Mouse (Mus musculus): ENCODE results near the gene Micu1. TPM values are rescaled to one million over a fixed set of nuclear protein-coding genes. Genes with fewer than 3 reads are reported as not detected.

The Micu1 gene
- polyA plus RNA-seq, 1 experiment from 2014 or later = 58.0 TPM

DNA sequence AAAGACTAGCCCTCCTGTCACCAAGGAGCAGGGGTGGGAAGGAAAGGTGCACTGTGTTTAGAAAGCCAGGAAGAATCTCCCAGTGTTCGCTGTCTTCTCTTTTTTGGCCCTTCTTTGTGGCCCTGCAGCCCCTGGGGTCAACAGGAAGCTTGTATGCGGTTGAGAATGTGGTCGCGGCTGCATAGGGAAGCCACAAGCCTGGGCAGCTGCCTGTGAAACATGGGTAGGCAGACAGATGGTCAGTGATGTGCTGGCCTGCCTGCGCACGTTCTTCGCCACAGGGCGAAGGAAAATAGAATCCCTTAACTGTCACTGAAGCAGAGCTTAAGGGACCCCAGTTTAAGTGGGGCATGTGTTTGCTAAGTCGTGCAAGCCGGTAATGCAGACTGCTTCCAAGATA, 120.6 kb downstream of the Micu1 start:
- peaks cover 9% of the 10 kb centered on the region for H3K36me3 ChIP-seq (replicated peaks)
- 81% methylated on average over 10 of the region's 10 CpGs for WGBS
- H3K27ac ChIP-seq = no peak overlapping the region
- peaks cover 4% of the 10 kb centered on the region; the same call in 1 of the 2 replicates for H3K9me3 ChIP-seq
- no peak overlapping the region for H3K4me3 ChIP-seq
- DNase-seq (ENCODE audit: extremely low spot score, low spot score) = no peak
- H3K27me3 ChIP-seq (ENCODE audit: poor library complexity, severe bottlenecking) = no peaks in the 10 kb centered on the region
- peaks cover 15% of the 10 kb centered on the region for H3K4me1 ChIP-seq

DNA sequence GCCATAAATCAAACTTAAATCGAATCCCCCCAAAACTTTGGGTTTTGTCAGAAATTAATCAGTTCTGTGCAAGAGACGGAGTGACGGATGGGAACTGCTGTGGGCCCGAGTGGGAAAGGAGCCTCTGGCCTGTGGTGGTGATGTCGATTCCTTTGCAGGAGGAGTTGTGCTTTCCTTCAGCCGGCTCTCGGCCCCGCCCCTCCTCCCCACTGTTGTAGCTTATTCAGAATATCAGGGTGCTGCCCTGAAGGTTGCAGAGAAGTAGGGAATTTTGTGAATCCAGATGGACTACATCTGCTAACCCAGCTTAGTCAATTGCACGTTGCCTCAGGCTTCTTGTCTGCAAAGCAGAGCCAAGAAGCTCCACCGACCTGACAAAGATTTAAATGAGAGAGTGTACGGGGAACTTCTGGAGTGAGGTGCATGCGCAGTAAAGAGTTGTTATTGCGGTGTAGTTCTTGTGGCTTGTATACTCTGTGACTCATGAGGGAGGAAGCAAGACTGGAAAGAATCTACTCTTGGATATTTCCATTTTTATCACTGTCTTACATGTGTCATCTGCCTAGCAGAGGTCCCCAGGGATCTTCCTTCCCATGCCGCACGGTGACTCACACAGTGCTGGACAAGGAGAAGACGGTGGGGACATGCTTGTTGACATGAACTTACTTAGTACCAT, 123.0 kb downstream of the Micu1 start:
- H3K27me3 ChIP-seq (ENCODE audit: poor library complexity, severe bottlenecking) = no peaks in the 10 kb centered on the region
- H3K27ac ChIP-seq = no peak overlapping the region
- peaks cover 15% of the 10 kb centered on the region for H3K4me1 ChIP-seq
- H3K36me3 ChIP-seq (replicated peaks) = peaks cover 31% of the 10 kb centered on the region
- H3K4me3 ChIP-seq = no peak overlapping the region
- H3K9me3 ChIP-seq = peaks cover 6% of the 10 kb centered on the region; the same call in 1 of the 2 replicates
- WGBS = 86% methylated on average over 16 of the region's 16 CpGs
- no peak for DNase-seq (ENCODE audit: extremely low spot score, low spot score)

DNA sequence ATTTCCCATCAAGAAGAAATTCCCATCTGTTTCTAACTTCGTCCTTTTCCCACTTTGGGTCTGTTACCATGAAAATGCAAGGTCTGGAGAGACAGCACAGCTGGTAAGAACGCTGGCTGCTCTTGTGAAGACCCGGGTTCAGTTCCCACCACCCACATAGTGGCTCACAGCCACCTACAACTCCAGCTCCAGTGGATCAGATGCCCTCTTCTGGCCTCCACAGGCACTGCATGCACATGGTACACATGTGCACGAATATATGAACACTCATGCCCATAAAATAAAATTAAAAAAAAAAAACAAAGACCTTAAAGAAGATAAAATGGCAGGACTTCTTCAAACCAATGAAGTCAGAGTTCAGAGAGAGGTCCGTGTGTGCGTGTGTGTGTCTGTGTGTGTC, 127.6 kb downstream of the Micu1 start:
- H3K36me3 ChIP-seq (replicated peaks) = peaks cover 47% of the 10 kb centered on the region
- no peaks in the 10 kb centered on the region for H3K4me1 ChIP-seq
- H3K27me3 ChIP-seq (ENCODE audit: poor library complexity, severe bottlenecking) = no peaks in the 10 kb centered on the region
- H3K9me3 ChIP-seq = peaks cover 6% of the 10 kb centered on the region; the same call in 1 of the 2 replicates
- 91% methylated on average over 6 of the region's 6 CpGs for WGBS
- no peak for DNase-seq (ENCODE audit: extremely low spot score, low spot score)
- H3K27ac ChIP-seq = no peak overlapping the region
- H3K4me3 ChIP-seq = no peak overlapping the region

DNA sequence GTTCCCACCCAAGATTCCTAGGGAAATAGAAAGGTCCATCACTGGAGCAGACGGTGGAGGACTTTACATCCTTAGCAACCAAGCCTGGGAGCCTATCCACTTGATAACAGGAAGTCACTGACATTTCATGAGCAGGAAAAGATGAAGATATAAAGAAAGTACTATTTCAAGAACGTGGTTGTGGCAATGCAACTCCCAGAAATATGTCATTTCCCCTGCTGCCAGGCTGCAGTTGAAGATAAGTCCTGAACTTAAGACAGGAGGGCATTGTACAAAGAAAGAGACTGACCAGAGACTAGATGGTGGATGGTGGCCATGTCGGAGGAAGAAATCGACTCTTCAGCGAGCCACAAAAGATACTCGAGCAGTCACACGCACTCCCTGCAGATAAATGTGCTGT, 129.7 kb downstream of the Micu1 start:
- Histone ChIP-seq H3K4me1 (no peaks in the 10 kb centered on the region), H3K9me3 (peaks cover 6% of the 10 kb centered on the region; the same call in 1 of the 2 replicates), H3K27ac (no peak overlapping the region), H3K4me3 (no peak overlapping the region), H3K36me3 (replicated peaks) (peaks cover 47% of the 10 kb centered on the region), H3K27me3 (ENCODE audit: poor library complexity, severe bottlenecking) (no peaks in the 10 kb centered on the region)
- no peak for DNase-seq (ENCODE audit: extremely low spot score, low spot score)
- 92% methylated on average over 7 of the region's 7 CpGs for WGBS

DNA sequence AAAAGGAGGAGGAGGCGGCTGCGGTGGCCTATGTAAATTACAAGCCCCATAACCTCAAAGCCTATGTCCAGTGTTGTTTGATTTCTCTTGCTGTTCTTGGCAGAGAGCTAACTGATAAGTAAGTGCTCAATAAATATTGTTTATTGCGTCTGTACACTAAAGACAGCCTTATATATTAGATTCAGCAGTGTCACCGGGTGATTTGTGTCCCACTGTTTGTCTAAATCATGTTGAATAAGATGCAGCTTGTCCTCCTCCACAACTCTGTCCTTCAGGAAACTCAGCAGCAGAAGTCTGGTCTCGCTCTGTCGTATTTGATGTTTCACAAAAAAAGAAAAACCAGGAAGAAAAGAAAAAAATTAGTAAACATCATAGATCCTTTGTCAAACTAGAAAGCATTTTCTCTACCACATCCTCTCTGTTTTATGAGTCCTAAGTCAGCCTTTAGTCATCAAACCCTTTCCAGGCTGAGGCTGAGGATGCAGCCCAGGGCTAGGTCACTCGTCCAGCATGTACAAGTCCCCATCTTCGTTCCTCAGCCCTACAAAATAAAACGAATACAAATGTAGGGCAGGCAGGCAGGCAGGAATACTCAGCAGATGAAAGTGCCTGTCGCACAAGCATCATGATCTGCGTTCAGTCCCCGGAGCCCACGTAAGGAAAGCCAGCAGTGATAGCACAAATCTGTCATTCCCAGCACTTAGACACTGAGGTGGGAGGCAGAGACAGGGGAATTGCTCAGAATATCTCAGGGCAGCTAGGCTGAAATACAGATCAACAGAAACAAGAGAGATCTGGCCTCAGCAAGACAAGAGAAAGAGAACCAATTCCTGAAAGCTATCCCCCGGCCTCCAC, 133.3 kb downstream of the Micu1 start:
- no peak overlapping the region for H3K27ac ChIP-seq
- no peaks in the 10 kb centered on the region for H3K27me3 ChIP-seq (ENCODE audit: poor library complexity, severe bottlenecking)
- DNase-seq (ENCODE audit: extremely low spot score, low spot score) = no peak
- H3K4me3 ChIP-seq = no peak overlapping the region
- peaks cover 16% of the 10 kb centered on the region for H3K36me3 ChIP-seq (replicated peaks)
- H3K4me1 ChIP-seq = no peaks in the 10 kb centered on the region
- no peaks in the 10 kb centered on the region for H3K9me3 ChIP-seq
- 91% methylated on average over 14 of the region's 14 CpGs for WGBS

DNA sequence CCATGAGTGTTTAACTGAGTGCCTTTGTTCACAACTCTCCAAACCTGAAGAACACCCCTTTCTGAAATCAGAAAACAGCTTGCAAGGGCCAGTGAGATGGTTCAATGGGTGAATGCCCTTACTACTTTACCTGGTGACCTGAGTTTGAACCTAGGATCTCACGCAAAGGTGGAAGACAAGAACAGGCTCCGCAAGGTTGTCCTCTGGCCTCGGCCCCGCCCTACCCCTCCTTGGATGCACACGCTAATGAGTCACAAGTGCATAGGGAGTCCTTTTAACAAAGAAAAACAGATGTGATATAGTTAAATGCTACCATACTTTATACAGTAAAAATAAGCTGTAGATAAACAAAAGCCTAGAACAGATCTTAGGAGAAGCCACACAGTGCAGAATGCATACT, 135.2 kb downstream of the Micu1 start:
- Histone ChIP-seq H3K36me3 (replicated peaks) (peaks cover 10% of the 10 kb centered on the region), H3K9me3 (no peaks in the 10 kb centered on the region), H3K4me3 (no peak overlapping the region), H3K27ac (no peak overlapping the region), H3K4me1 (no peaks in the 10 kb centered on the region), H3K27me3 (ENCODE audit: poor library complexity, severe bottlenecking) (no peaks in the 10 kb centered on the region)
- DNase-seq (ENCODE audit: extremely low spot score, low spot score) = no peak
- WGBS = 92% methylated on average over 5 of the region's 5 CpGs

DNA sequence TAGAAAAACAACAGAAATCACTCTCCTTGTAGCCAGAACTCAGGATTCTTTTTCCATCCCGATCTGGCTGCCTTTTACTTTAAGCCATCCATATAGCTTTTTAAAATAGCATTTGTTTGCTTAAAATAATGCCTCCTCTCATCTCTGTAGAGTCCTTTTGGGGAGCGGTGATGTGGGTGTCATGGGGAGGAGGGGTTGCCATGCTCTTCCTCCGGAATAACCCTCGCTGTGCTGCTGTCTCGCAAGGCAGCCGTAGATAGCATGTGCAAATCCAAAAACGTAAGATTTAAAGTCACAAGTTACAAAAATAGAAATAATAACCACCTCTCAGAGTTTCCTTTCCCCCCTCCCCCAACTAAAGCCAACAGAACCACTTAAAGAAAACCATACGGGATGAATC, 139.2 kb downstream of the Micu1 start:
- DNase-seq (ENCODE audit: extremely low spot score, low spot score) = no peak
- H3K27me3 ChIP-seq (ENCODE audit: poor library complexity, severe bottlenecking) = no peaks in the 10 kb centered on the region
- no peak overlapping the region for H3K27ac ChIP-seq
- no peaks in the 10 kb centered on the region for H3K4me1 ChIP-seq
- H3K36me3 ChIP-seq (replicated peaks) = peaks cover 3% of the 10 kb centered on the region; the same call in 1 of the 2 replicates
- H3K9me3 ChIP-seq = no peaks in the 10 kb centered on the region
- H3K4me3 ChIP-seq = no peak overlapping the region
- 95% methylated on average over 8 of the region's 8 CpGs for whole genome bisulfite sequencing

DNA sequence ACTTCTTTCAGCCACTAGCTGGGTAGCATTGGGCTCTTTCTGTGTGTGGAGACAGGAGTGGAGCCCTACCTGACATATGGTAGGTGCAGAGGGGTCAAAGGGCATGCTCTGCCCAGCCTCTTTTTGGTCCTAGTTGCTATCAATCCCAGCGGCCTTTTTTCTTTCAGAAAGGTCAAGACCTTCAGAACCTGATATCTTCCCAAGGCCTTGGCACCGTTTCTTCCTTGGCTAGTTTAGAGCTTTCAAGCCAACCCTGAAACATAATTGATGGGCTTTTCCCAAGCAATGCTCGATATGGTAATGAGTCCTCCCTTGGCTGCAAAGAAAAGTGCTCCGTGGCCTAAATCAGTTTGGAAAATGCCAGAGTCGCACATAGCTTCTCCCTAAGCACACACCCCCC, 140.8 kb downstream of the Micu1 start:
- Histone ChIP-seq H3K36me3 (replicated peaks) (peaks cover 3% of the 10 kb centered on the region; the same call in 1 of the 2 replicates), H3K27me3 (ENCODE audit: poor library complexity, severe bottlenecking) (no peaks in the 10 kb centered on the region), H3K9me3 (no peaks in the 10 kb centered on the region), H3K27ac (no peak overlapping the region), H3K4me3 (no peak overlapping the region), H3K4me1 (no peaks in the 10 kb centered on the region)
- no peak for DNase-seq (ENCODE audit: extremely low spot score, low spot score)
- 43% methylated on average over 5 of the region's 5 CpGs for WGBS

DNA sequence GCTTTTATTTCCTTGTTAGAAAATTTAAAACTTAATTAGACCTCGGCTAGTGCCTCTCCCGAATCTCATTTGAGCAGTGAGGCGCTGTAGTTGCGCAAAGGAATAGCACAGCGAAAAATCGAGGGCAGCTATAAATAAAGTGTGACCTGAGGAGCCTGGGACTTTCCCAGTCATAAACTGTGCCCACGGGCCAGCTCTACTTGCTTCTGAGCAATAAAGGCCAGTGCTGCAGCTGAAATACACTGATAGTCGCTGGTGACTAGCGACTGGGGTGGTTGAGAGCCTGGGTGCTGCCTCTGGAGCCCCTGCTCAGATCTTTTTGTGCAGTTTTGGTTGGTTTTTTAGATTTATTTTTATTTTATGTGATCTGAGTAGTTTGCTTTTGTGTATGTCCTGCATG, 142.4 kb downstream of the Micu1 start:
- Histone ChIP-seq H3K36me3 (replicated peaks) (peaks cover 3% of the 10 kb centered on the region; the same call in 1 of the 2 replicates), H3K9me3 (no peaks in the 10 kb centered on the region), H3K27me3 (ENCODE audit: poor library complexity, severe bottlenecking) (no peaks in the 10 kb centered on the region), H3K4me1 (peaks cover 8% of the 10 kb centered on the region), H3K27ac (no peak overlapping the region), H3K4me3 (no peak overlapping the region)
- no peak for DNase-seq (ENCODE audit: extremely low spot score, low spot score)
- WGBS = 91% methylated on average over 9 of the region's 9 CpGs

DNA sequence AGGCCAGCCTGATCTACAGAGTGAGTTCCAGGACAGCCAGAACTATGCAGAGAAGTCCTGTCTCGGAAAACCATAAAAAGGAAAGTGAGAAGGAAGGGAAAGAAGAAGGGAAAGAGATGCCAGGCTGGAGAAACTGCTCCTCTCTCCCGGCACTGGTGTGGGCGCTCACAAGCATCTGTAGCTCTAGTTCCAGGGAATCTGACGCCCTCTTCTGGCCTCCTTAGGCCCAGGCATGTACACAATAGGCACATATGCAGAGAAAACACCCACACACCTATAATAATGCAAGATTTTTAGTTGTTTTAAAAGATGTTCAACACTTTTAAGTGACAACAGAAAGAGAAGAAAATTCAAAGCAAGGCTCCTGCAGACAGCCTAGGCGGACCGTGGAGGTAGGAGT, 144.1 kb downstream of the Micu1 start:
- Histone ChIP-seq H3K4me1 (peaks cover 9% of the 10 kb centered on the region), H3K9me3 (no peaks in the 10 kb centered on the region), H3K27me3 (ENCODE audit: poor library complexity, severe bottlenecking) (no peaks in the 10 kb centered on the region), H3K36me3 (replicated peaks) (no peaks in the 10 kb centered on the region; the same call in 1 of the 2 replicates), H3K4me3 (no peak overlapping the region), H3K27ac (no peak overlapping the region)
- WGBS = 79% methylated on average over 6 of the region's 6 CpGs
- DNase-seq (ENCODE audit: extremely low spot score, low spot score) = no peak

DNA sequence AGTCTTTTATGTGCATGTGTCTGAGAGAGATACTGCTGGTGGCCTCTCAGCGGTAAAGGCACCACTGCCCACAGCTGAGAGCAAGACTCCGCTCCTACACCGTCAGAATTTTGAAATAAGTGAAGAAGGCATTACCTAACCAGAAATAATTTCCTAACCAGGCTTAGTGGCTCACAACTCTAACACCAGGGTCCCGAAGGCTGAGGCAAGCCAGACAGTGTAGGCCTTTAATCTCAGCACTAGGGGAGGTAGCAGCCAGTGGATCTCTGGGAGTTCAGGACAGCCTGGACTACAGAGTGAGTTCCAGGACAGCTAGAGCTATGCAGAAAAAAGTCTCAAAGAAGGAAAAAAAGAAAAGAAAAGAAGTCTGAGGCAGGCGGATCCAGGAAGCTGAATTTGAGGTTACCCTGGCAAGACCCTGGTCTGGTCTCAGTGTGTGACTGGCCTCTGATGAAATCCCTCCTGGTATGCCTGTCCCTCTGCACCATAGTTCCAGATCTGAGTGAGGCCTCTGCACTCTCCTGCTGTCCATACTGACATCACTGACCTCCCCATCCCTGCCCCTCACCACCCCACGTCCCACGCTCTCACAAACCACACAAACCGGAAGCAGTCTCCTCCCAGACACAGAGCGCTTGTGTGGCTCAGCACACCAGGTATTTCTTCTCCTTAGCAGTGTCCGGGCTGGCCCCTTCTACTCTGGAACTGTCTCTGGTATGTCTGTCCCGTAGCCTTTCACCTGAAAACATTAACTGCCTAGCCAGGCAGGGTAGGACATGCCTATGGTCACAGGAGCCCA, 146.0 kb downstream of the Micu1 start:
- no peak for DNase-seq (ENCODE audit: extremely low spot score, low spot score)
- no peaks in the 10 kb centered on the region for H3K36me3 ChIP-seq (replicated peaks)
- no peaks in the 10 kb centered on the region for H3K9me3 ChIP-seq
- no peaks in the 10 kb centered on the region for H3K27me3 ChIP-seq (ENCODE audit: poor library complexity, severe bottlenecking)
- no peak overlapping the region for H3K27ac ChIP-seq
- H3K4me1 ChIP-seq = peaks cover 9% of the 10 kb centered on the region
- 85% methylated on average over 11 of the region's 11 CpGs for WGBS
- H3K4me3 ChIP-seq = no peak overlapping the region

DNA sequence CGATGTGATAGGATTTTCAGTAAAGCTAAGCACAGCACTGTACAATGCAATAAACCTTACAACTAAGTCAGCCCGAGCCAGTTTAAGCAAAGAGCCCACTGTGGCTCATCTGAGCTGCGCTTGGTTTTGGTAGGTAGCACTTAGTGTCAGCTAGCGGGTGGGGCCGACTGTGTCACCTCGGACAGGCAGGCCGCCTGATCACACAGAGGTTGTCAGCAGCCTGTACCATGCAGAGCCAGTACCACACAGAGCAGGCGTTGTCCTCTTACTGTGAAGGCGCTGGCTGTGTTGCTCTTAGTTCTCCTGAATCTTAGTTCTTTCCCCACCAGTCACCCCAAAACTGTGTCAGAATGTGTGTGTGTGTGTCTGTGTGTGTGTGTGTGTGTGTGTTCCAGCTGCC, 146.7 kb downstream of the Micu1 start:
- H3K4me3 ChIP-seq = no peak overlapping the region
- no peak for DNase-seq (ENCODE audit: extremely low spot score, low spot score)
- WGBS = 66% methylated on average over 9 of the region's 9 CpGs
- no peaks in the 10 kb centered on the region for H3K27me3 ChIP-seq (ENCODE audit: poor library complexity, severe bottlenecking)
- no peak overlapping the region for H3K27ac ChIP-seq
- peaks cover 9% of the 10 kb centered on the region for H3K4me1 ChIP-seq
- H3K9me3 ChIP-seq = no peaks in the 10 kb centered on the region
- H3K36me3 ChIP-seq (replicated peaks) = no peaks in the 10 kb centered on the region
